Mouse (Mus musculus) heart, embryonic 14.5 days (tissue): Measurements from ENCODE around the gene Myo10. TPM values are rescaled to one million over a fixed set of nuclear protein-coding genes. Genes with fewer than 3 reads are reported as not detected.

Experiments
- ATAC-seq: fragments of 200-750 bp; cut with Nextera tagmentation; 2 replicates; pipeline ENCODE4 v1.8.0; 2017; ENCODE audit warnings: low read depth, moderate TSS enrichment; ENCODE audit not compliant: insufficient number of reproducible peaks, insufficient read depth, low FRiP score
- H3K27ac ChIP-seq, 2 experiments: fragments of 200-500 bp in 1 of 2; fragments of 300-500 bp in 1 of 2; sonication (generic) in 1 of 2; replicated peaks in 1 of 2; 2 replicates each; pipeline ENCODE4 v1.5.1; 2012 to 2014; ENCODE audit warnings: low read depth in 2 of 2, low read length in 2 of 2, control low read depth in 1 of 2, mild to moderate bottlenecking in 1 of 2, mixed read lengths in 1 of 2; ENCODE audit not compliant: control insufficient read depth in 1 of 2, insufficient read depth in 1 of 2
- H3K27me3 ChIP-seq: fragments of 300-500 bp; sonication (generic); 2 replicates; pipeline ENCODE4 v1.6.1; 2014; ENCODE audit warnings: mild to moderate bottlenecking, low read length, control low read depth; ENCODE audit not compliant: control insufficient read depth, insufficient read depth
- H3K36me3 ChIP-seq: fragments of 300-500 bp; sonication (generic); 2 replicates; pipeline ENCODE4 v1.6.1; 2014; ENCODE audit warnings: mild to moderate bottlenecking, control low read depth, low read length, mixed read lengths; ENCODE audit not compliant: control insufficient read depth, insufficient read depth
- H3K4me1 ChIP-seq, 2 experiments: fragments of 200-500 bp in 1 of 2; fragments of 300-500 bp in 1 of 2; sonication (generic) in 1 of 2; 2 replicates each; pipeline ENCODE4 v1.6.1; 2012 to 2014; ENCODE audit warnings: low read length in 2 of 2, control low read depth in 1 of 2, mixed read lengths in 1 of 2; ENCODE audit not compliant: control insufficient read depth in 2 of 2, insufficient read depth in 2 of 2
- H3K4me2 ChIP-seq: fragments of 300-500 bp; sonication (generic); 2 replicates; pipeline ENCODE4 v1.6.1; 2014; ENCODE audit warnings: mild to moderate bottlenecking, low read length
- H3K4me3 ChIP-seq, 2 experiments: fragments of 200-500 bp in 1 of 2; fragments of 300-500 bp in 1 of 2; sonication (generic) in 1 of 2; 2 replicates each; pipeline ENCODE4 v1.5.1; 2012 to 2014; ENCODE audit warnings: low read length in 2 of 2, mild to moderate bottlenecking in 2 of 2, control low read depth in 1 of 2, low read depth in 1 of 2, moderate library complexity in 1 of 2; ENCODE audit not compliant: control insufficient read depth in 1 of 2, insufficient read depth in 1 of 2
- H3K9ac ChIP-seq: fragments of 300-500 bp; sonication (generic); 2 replicates; pipeline ENCODE4 v1.6.1; 2014; ENCODE audit warnings: mild to moderate bottlenecking, low read length
- H3K9me3 ChIP-seq: fragments of 300-500 bp; sonication (generic); 2 replicates; pipeline ENCODE4 v1.6.1; 2016; ENCODE audit warnings: low read length, control low read depth; ENCODE audit not compliant: control insufficient read depth
- WGBS: fragments of 180-500 bp; shearing (Covaris S2); extraction: QIAGEN DNeasy Blood & Tissue Kit; methylation state at CpG from one replicate; pipeline ENCODE4 v1.1.7; 2014; 5-methylcytosine and 5-hydroxymethylcytosine counted together
- polyA plus RNA-seq: library from polyadenylated mRNA; unstranded; fragments of >200 nt; fragmentation: Nextera tagmentation; extraction: Ambion mirVana; gene quantifications from 2 replicates; pipeline ENCODE4 v1.2.1, GENCODE M21; 2014

Myo10 gene
- polyA plus RNA-seq, 1 experiment from 2014 or later, result 12.6 TPM

DNA sequence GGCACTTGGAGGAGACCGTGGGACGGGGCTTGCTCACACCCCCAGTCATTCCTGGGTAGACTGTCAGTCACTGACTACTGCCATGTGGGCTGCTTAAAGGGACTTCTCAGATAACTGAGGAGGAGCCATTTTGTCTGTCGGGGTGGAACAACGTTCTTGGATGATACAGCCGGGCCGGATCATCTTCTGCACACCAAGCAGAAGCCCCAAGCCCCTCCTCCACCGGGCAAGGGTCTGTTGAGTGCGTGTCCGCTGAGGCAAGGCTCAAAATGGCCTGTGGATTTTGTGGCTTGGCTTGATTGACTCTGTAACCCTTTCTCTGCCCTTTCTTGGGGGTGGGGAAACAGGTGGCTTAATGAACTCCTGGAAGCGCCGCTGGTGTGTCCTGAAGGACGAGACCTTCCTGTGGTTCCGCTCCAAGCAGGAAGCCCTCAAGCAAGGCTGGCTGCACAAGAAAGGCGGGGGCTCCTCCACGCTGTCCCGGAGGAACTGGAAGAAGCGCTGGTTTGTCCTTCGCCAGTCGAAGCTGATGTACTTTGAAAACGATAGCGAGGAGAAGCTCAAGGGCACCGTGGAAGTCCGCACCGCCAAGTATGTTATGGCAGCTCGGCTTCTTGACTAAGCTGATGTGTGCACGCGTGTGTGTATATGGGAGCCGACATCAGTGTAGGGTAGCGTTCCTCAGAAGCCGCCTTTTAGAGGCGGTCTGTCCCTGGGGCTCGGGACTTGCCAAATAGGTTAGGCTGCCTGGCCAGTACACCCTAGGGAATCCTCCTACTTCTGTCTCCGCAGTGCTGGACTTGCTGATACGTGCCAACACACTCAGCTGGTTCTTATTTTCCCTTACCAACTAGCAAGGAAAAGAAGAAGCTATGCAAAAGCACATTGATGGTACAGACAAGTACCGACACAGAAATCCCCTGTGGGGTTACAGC, 163.4 kb downstream of the Myo10 start:
- H3K4me1 ChIP-seq, result no peaks in the 10 kb centered on the region
- no peak overlapping the region for H3K27ac ChIP-seq
- no peak overlapping the region for H3K4me3 ChIP-seq
- no peak overlapping the region for H3K9ac ChIP-seq
- ATAC-seq, result no peak
- no peak overlapping the region for H3K4me2 ChIP-seq
- H3K9me3 ChIP-seq, result no peaks in the 10 kb centered on the region
- H3K27me3 ChIP-seq, result no peaks in the 10 kb centered on the region
- peaks cover 66% of the 10 kb centered on the region for H3K36me3 ChIP-seq
- 91% methylated on average over 35 of the region's 35 CpGs for WGBS

DNA sequence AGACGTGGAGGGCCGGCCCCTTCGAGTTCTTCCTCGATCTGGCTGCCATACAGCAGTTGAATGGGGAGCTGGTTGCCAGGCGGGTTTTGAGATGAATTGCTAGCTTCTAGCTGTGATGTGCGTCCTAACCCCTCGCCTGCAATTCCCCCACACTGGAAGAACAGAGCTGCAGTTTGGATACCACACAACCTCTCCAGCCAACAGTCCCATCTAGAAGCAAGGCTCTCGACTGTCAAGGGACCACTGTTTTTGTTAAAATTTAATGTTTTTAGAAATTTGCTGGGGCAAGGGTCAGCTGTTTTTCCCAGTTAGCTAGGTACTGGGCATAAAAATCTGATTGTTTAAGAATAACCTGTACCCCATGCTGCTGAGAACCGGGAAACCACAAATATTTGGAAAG, 165.1 kb downstream of the Myo10 start:
- Histone ChIP-seq H3K36me3 (peaks cover 54% of the 10 kb centered on the region), H3K4me2 (no peak overlapping the region), H3K4me1 (no peaks in the 10 kb centered on the region), H3K4me3 (no peak overlapping the region), H3K27ac (no peak overlapping the region), H3K9me3 (no peaks in the 10 kb centered on the region), H3K27me3 (no peaks in the 10 kb centered on the region), H3K9ac (no peak overlapping the region)
- 86% methylated on average over 9 of the region's 9 CpGs for WGBS
- ATAC-seq, result no peak

DNA sequence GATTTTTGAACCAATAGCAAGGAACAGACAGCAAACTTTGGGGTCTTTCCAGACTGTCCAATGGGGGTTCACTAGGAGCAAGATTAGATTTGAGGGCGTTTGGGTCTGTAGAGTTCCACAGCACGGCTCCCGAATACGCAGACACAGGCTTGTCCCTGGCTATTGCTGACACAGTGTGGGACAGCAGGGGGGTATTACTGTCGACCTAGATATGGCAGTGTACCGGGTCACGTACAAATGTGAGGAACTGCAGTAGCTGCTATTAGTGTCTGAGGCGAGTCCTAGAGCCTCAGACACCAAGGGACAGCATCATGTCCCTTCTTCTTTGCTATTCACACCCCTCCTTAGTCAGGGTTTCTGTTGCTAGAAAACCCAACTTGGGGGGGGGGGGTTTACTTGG, 165.6 kb downstream of the Myo10 start:
- Histone ChIP-seq H3K4me3 (no peak overlapping the region), H3K9ac (no peak overlapping the region), H3K9me3 (no peaks in the 10 kb centered on the region), H3K27ac (no peak overlapping the region), H3K4me1 (no peaks in the 10 kb centered on the region), H3K4me2 (no peak overlapping the region), H3K27me3 (no peaks in the 10 kb centered on the region), H3K36me3 (peaks cover 53% of the 10 kb centered on the region)
- 85% methylated on average over 8 of the region's 8 CpGs for WGBS
- no peak for ATAC-seq

DNA sequence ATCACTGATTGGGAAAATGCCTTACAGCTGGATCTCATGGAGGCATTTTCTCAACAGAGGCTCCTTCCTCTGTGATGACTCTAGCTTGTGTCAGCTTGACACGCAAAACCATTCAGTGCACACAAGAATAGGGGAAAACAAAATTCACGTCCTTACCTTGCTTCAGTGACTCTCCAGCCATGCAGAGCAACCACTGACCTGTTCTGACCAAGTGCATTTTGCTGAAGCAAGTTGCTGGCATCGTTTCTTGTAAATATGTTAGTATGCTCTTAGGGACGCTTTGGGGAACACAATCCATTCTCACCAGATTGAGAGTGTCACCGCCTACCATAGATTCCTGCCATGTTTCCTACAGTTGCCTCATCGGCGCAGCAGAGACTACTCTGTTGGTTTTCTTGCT, 166.2 kb downstream of the Myo10 start:
- WGBS, result 88% methylated on average over 7 of the region's 7 CpGs
- H3K9ac ChIP-seq, result no peak overlapping the region

DNA sequence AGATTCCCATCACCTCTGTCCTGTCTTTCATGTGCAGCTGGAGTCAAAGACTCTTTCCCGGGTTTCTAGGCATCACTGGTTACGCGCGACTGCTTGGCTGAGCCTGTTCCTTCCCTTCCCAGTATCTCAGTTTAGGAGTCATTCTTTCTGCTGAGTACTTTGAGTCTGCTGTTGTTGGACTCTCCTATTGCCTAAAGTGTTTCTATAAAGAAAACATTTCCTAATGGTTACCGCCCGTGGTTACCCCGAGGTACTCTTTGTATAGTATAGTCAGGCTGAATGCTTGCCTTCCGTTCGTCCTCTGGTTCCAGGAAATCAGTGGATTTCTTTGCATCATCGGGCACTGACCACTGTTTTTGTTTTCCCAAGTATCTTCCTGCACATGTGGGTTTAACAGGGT, 166.9 kb downstream of the Myo10 start:
- no peak for ATAC-seq
- Histone ChIP-seq H3K27ac (0 out of 4 replicates have a peak overlapping the region, but pooled peaks of 1 of the 2 experiments have one; percentile 4), H3K4me1 (no peaks in the 10 kb centered on the region), H3K36me3 (peaks cover 47% of the 10 kb centered on the region), H3K9ac (no peak overlapping the region), H3K27me3 (no peaks in the 10 kb centered on the region), H3K4me2 (no peak overlapping the region), H3K4me3 (no peak overlapping the region), H3K9me3 (no peaks in the 10 kb centered on the region)
- 71% methylated on average over 10 of the region's 10 CpGs for WGBS

More for the DNA sequence above, 166.2 kb downstream of the Myo10 start:
- Histone ChIP-seq H3K4me2 (no peak overlapping the region), H3K4me3 (no peak overlapping the region), H3K36me3 (peaks cover 47% of the 10 kb centered on the region), H3K9me3 (no peaks in the 10 kb centered on the region), H3K27ac (no peak overlapping the region), H3K4me1 (no peaks in the 10 kb centered on the region), H3K27me3 (no peaks in the 10 kb centered on the region)
- ATAC-seq, result no peak

DNA sequence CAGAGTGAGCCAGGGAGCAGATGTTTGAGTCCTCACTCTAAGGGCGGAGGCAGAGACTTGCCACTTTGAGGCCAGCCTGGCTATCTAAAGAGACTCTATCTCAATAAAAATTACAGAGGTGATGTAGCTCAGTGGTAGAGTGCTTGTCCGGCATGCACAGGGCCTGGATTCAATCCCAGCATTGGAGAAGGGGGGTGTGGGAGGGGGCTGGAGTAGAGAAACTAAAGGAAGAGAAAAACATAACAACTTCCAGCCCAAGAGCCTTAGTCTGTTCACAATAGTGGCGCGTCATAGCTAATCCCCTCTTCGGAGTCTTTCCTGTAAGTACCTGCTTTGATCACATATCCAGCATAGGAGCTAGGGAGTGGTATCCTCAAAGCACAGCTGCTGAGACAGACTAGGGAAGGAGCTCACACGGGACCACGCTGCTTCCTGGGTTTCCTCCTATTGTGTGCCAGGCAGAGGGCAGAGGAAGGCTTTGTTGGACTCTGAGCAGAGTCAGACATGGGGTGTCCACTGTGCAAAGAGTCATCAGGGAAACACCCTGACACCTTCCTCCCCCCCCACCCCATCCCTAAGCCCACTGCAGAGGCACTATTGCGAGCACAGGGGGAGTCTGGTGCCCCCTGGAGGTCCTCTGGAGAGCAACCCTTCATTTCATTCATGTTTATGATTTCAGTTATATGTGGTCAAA, 169.5 kb downstream of the Myo10 start:
- Histone ChIP-seq H3K4me1 (no peaks in the 10 kb centered on the region), H3K4me3 (no peak overlapping the region), H3K27me3 (no peaks in the 10 kb centered on the region), H3K4me2 (no peak overlapping the region), H3K9ac (no peak overlapping the region), H3K27ac (no peak overlapping the region), H3K9me3 (no peaks in the 10 kb centered on the region), H3K36me3 (peaks cover 45% of the 10 kb centered on the region)
- WGBS, result 72% methylated on average over 8 of the region's 8 CpGs
- peak; percentile 68 for ATAC-seq

DNA sequence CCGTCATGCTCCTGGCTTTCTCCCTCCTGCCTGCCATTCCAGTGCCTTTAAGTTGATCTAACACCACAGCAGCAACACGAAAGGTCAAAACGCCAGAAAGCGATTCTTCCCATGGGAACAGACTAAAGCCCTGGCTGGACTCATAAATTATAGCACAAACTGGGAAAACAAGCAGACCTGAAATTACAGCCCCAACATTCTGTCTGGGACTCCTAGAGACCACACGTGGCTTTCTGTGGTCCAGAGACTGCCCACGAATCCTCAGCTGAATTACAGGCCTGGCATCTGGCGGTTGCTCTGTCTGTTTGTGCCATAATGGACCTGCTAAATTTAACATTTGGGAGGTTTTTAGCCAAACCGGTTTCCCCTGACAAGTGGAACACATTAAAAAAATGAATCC, 171.8 kb downstream of the Myo10 start:
- H3K36me3 ChIP-seq, result peaks cover 58% of the 10 kb centered on the region
- no peak overlapping the region for H3K9ac ChIP-seq
- WGBS, result 91% methylated on average over 8 of the region's 8 CpGs
- H3K27me3 ChIP-seq, result no peaks in the 10 kb centered on the region
- no peak overlapping the region for H3K4me3 ChIP-seq
- no peak overlapping the region for H3K4me2 ChIP-seq
- H3K4me1 ChIP-seq, result no peaks in the 10 kb centered on the region
- H3K9me3 ChIP-seq, result no peaks in the 10 kb centered on the region
- no peak for ATAC-seq
- H3K27ac ChIP-seq, result no peak overlapping the region
